Mouse (Mus musculus) megakaryocyte, adult 5-6 weeks (primary cell): ENCODE data around the gene 2610001J05Rik. TPM values are rescaled to one million over a fixed set of nuclear protein-coding genes. Genes with fewer than 3 reads are reported as not detected.

Source experiments
- ATAC-seq: 2 replicates; pipeline ENCODE4 v1.8.0; 2016; ENCODE audit warnings: mild to moderate bottlenecking, inconsistent platforms; ENCODE audit not compliant: poor library complexity, severe bottlenecking
- total RNA-seq, 2 experiments: library from RNA; stranded (forward) in 1 of 2; stranded (reverse) in 1 of 2; fragments of 153-499, 151-499 nt in 1 of 2; fragments of 221-1000, 200-1000 nt in 1 of 2; gene quantifications; 2 replicates each; pipeline versions ENCODE4 v1.2.3 to v1.2.4; 2015 to 2017

The 2610001J05Rik gene
- total RNA-seq, 2 experiments from 2014 or later: 36.8 to 47.4 TPM

DNA sequence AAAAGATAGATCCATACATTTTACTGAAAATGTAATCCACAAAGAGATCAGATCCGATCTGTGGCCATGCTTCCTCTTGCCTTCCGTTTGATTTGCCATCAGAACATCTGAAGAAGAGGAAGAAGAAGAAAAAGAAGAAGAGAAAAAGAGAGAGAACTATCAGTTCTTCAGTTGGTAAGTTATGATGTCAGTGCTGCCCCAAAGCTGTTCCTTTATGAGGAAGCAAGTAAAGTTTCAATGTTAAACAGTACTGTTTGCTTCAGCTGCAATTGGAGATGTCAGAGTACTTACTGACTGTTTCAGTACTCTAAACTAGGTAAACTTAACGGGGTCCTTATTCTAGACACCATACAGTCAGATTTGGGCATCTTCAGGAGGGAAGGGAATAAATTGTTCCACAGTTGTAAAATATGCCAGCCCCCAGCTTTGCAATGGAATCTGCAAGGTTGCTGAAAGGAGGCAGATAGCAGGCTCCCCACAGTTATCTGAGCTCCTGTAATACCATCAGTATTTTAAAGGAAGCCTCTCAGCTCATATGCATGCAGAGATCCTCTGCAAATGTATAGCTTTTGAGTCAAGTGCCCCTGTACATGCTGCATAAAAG, 34.2 kb downstream of the 2610001J05Rik start:
- peak; percentile 56 for ATAC-seq

DNA sequence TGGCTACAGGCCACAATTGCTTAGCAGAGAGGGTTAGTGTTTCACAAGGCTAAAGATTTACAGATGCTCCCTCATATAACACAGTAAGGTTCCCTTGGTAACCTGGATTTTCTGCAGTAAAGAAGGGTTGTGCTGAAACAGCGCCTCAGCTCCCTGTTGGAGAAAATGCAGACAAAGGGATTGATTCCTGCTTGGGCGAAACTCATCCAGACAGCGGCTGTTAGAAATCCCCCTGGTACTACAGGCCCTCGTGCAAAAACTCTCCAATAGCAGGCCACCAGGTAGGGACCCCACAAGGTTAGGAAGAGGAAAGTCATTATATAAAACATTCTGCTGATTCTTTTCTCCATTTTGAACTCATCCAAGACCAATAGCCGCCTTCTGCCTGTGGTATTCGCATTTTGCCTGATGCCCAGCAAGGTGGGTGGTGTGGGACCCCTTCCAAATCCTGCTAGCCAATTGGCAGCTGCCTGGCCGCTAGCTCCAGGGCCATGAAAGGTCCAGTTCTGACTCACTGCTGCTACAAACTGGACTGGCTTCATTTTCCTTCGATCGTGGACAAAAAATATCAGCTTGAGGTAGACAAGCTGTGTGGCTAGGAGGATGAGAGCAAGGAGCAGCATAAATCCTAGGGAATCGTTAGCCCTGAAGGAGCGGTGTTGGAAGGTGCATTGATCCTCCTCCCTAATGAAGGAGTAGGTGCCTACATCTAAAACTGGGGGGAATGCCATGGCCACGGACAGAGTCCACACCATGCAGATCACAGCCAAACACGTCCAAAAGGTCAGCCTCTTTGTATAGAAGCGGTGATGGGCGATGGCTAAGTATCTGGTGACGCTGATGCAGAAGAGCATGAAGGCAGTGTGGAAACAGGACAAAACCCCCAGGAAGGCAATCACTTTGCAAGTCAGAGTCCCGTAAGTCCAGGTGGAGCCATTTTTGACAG, 35.3 kb downstream of the 2610001J05Rik start:
- no peak for ATAC-seq

- ATAC-seq: no peak
Observed at GRCm38 (mm10) chr6:13832770-13833169, 38.5 kb downstream of the 2610001J05Rik start.

- no peak for ATAC-seq
Observed at GRCm38 (mm10) chr6:13828877-13829276, 42.4 kb downstream of the 2610001J05Rik start.

Other genes starting within 250 kb of the 2610001J05Rik start
- 30.3 and 33.4 TPM in 2 replicates for gene Bmt2, start 193.6 kb downstream of the 2610001J05Rik start, total RNA-seq (2015)
- gene Bmt2, start 193.6 kb downstream of the 2610001J05Rik start, total RNA-seq (2017): 24.0 and 27.7 TPM in 2 replicates
- gene Gpr85, start 31.6 kb downstream of the 2610001J05Rik start, total RNA-seq (2015): 0.18 and 0.27 TPM in 2 replicates
- 0.28 TPM in 1 of 2 replicates, not detected in the other for gene Gpr85, start 31.6 kb downstream of the 2610001J05Rik start, total RNA-seq (2017)